Mouse (Mus musculus) kidney, postnatal 4 days (tissue): Measurements from ENCODE around the gene Mapt.
"Not testable (repeated sequence)": the region's sequence is repeated elsewhere in the genome, so short reads cannot be mapped to it uniquely, and the experiment has no call there.

ENCODE experiments used
- DNase-seq, 2 experiments: peaks; one replicate each; pipeline ENCODE4 v3.0.0; 2021; ENCODE audit warnings: mixed read lengths in 2 of 2

Mapt gene

GRCm38 (mm10) chr11:104233574-104234206, 2.5 kb downstream of the Mapt start:
- DNase-seq, result no peak

- no peak for DNase-seq
Observed at GRCm38 (mm10) chr11:104234680-104235079, 3.5 kb downstream of the Mapt start.

- no peak for DNase-seq
Observed at GRCm38 (mm10) chr11:104235881-104236280, 4.7 kb downstream of the Mapt start.

- DNase-seq, result no peak
Observed at GRCm38 (mm10) chr11:104237226-104237625, 6.0 kb downstream of the Mapt start.

GRCm38 (mm10) chr11:104237958-104238747, 7.0 kb downstream of the Mapt start:
- DNase-seq, result no peak

- not testable (repeated sequence) for DNase-seq
Observed at GRCm38 (mm10) chr11:104245478-104245877, 14.3 kb downstream of the Mapt start.

GRCm38 (mm10) chr11:104246171-104246694, 15.0 kb downstream of the Mapt start:
- DNase-seq, result peak; percentile 48 to 68

GRCm38 (mm10) chr11:104247141-104247717, 16.0 kb downstream of the Mapt start:
- peak; percentile 60 to 74 for DNase-seq

GRCm38 (mm10) chr11:104249420-104249819, 18.2 kb downstream of the Mapt start:
- DNase-seq, result no peak

- DNase-seq, result no peak
Observed at GRCm38 (mm10) chr11:104251121-104251520, 19.9 kb downstream of the Mapt start.

GRCm38 (mm10) chr11:104252094-104252493, 20.9 kb downstream of the Mapt start:
- DNase-seq, result no peak

- no peak for DNase-seq
Observed at GRCm38 (mm10) chr11:104254408-104255039, 23.3 kb downstream of the Mapt start.

GRCm38 (mm10) chr11:104256179-104256578, 25.0 kb downstream of the Mapt start:
- no peak for DNase-seq

GRCm38 (mm10) chr11:104258991-104259390, 27.8 kb downstream of the Mapt start:
- DNase-seq, result no peak

GRCm38 (mm10) chr11:104264683-104265082, 33.5 kb downstream of the Mapt start:
- DNase-seq, result peak; percentile 55 to 70

GRCm38 (mm10) chr11:104265669-104266068, 34.5 kb downstream of the Mapt start:
- DNase-seq, result no peak

GRCm38 (mm10) chr11:104267380-104267779, 36.2 kb downstream of the Mapt start:
- DNase-seq, result no peak

- peak; percentile 30 to 56 for DNase-seq
Observed at GRCm38 (mm10) chr11:104269385-104269822, 38.2 kb downstream of the Mapt start.

GRCm38 (mm10) chr11:104270452-104270851, 39.3 kb downstream of the Mapt start:
- DNase-seq, result no peak

GRCm38 (mm10) chr11:104270876-104271275, 39.7 kb downstream of the Mapt start:
- no peak for DNase-seq

GRCm38 (mm10) chr11:104271876-104272275, 40.7 kb downstream of the Mapt start:
- no peak for DNase-seq

- peak; percentile 55 to 69 for DNase-seq
Observed at GRCm38 (mm10) chr11:104272352-104272751, 41.2 kb downstream of the Mapt start.

GRCm38 (mm10) chr11:104275765-104276164, 44.6 kb downstream of the Mapt start:
- no peak for DNase-seq
